Mouse (Mus musculus) heart, embryonic 12.5 days (tissue): ENCODE measurements around the gene Chdh. TPM values are rescaled to one million over a fixed set of nuclear protein-coding genes. Genes with fewer than 3 reads are reported as not detected.
A peak's percentile ranks its signal among the peaks of the same experiment; 100 is the strongest.

Experiments used
- ATAC-seq: fragments of 200-750 bp; cut with Nextera tagmentation; 2 replicates; pipeline ENCODE4 v1.8.0; 2017; ENCODE audit warnings: moderate TSS enrichment, moderate library complexity; ENCODE audit not compliant: insufficient number of reproducible peaks, low FRiP score
- H3K27ac ChIP-seq: fragments of 300-500 bp; sonication (generic); 2 replicates; pipeline ENCODE4 v1.5.1; 2016; ENCODE audit warnings: mild to moderate bottlenecking, moderate library complexity; ENCODE audit not compliant: poor library complexity, severe bottlenecking
- H3K27me3 ChIP-seq: fragments of 300-500 bp; sonication (generic); replicated peaks from 2 replicates; pipeline ENCODE4 v1.6.1; 2016; ENCODE audit warnings: mild to moderate bottlenecking, moderate library complexity
- H3K36me3 ChIP-seq: fragments of 300-500 bp; sonication (generic); 2 replicates; pipeline ENCODE4 v1.6.1; 2016; ENCODE audit warnings: mild to moderate bottlenecking, moderate library complexity
- H3K4me1 ChIP-seq: fragments of 300-500 bp; sonication (generic); replicated peaks from 2 replicates; pipeline ENCODE4 v1.6.1; 2016; ENCODE audit warnings: mild to moderate bottlenecking
- H3K4me2 ChIP-seq: fragments of 300-500 bp; sonication (generic); 2 replicates; pipeline ENCODE4 v1.6.1; 2016; ENCODE audit warnings: mild to moderate bottlenecking, moderate library complexity
- H3K4me3 ChIP-seq: fragments of 300-500 bp; sonication (generic); 2 replicates; pipeline ENCODE4 v1.5.1; 2016; ENCODE audit warnings: mild to moderate bottlenecking
- H3K9ac ChIP-seq: fragments of 300-500 bp; sonication (generic); 2 replicates; pipeline ENCODE4 v1.6.1; 2016; ENCODE audit warnings: mild to moderate bottlenecking, moderate library complexity
- H3K9me3 ChIP-seq: fragments of 300-500 bp; sonication (generic); replicated peaks from 2 replicates; pipeline ENCODE4 v1.6.1; 2016; ENCODE audit warnings: mild to moderate bottlenecking, moderate library complexity
- WGBS: fragments of 180-500 bp; shearing (Covaris S2); methylation state at CpG from one replicate; pipeline ENCODE4 v1.1.7; 2016; 5-methylcytosine and 5-hydroxymethylcytosine counted together
- polyA plus RNA-seq: library from polyadenylated mRNA; unstranded; fragments of >200 nt; fragmentation: Nextera tagmentation; extraction: Ambion mirVana; gene quantifications from 2 replicates; pipeline ENCODE4 v1.2.1, GENCODE M21; 2016

The Chdh gene
- polyA plus RNA-seq, 1 experiment from 2014 or later, result 0.26 TPM

DNA sequence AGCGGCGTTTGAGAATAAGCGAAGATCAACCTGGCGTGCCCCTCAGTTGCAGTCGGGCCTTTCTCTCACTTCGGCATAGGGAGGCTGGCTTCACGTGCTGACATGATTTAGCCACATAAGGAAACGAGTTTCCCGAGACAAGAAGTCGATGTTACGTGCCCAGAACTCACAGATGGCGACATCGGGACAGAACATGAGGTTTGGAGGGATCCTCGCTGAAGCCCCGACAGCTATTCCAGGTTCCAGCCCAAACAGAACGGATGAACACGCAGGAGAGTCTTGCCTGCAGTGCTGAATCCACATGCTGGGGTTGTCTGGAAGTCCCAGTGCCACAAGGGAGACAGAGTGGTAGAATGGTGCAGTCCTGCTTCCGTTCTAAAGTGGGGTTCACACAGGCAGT is 29.6 kb downstream of the Chdh start:
- H3K27me3 ChIP-seq, result no peaks in the 10 kb centered on the region
- H3K27ac ChIP-seq, result no peak overlapping the region
- no peaks in the 10 kb centered on the region for H3K9me3 ChIP-seq
- no peaks in the 10 kb centered on the region for H3K4me1 ChIP-seq
- no peaks in the 10 kb centered on the region; the same call in 1 of the 2 replicates for H3K36me3 ChIP-seq
- ATAC-seq, result no peak
- WGBS, result 87% methylated on average over 18 of the region's 18 CpGs
- H3K9ac ChIP-seq, result no peak overlapping the region
- H3K4me3 ChIP-seq, result no peak overlapping the region
- no peak overlapping the region for H3K4me2 ChIP-seq

DNA sequence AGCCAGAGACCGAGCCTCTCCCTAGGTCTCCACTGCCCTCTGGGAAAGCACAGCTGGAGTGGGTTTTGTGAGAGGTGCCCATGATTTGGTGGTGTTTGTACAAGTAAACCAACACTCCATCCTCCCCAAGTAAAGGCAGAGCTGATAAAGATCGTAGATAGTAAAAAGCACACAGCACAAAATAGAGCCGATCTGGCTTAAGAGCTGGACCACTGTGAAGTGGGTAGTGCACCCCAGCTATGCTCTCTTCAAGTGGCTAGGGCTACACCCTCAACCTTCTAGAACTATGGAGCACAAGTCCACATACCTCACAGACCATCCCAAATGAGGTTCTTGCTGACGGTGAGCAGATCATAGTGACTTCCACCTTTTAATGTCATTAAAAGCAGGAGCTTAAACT is 30.6 kb downstream of the Chdh start:
- Histone ChIP-seq H3K9me3 (no peaks in the 10 kb centered on the region), H3K4me1 (no peaks in the 10 kb centered on the region), H3K27me3 (no peaks in the 10 kb centered on the region), H3K9ac (no peak overlapping the region), H3K27ac (no peak overlapping the region), H3K36me3 (no peaks in the 10 kb centered on the region; the same call in 1 of the 2 replicates), H3K4me2 (no peak overlapping the region), H3K4me3 (no peak overlapping the region)
- WGBS, result 61% methylated on average over 4 of the region's 4 CpGs
- no peak for ATAC-seq

DNA sequence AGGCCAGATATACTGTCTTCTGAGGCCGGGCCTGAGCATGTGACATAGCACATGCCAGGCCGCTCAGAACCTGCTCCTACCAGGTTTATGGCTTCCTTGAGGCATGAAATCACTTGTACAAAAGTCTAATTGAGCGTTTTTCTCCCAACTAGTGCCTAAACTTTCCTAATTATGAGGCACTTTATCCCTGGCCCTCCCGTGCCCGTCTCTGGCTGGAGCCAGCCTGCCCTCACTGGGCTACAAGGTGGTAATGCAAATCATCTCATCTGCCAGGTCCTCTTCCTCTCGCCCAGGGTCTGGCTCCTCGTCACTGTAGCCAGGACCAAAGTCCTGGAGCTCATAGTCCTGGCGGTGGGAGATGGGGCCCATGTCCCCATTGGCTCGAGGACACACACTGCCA is 33.0 kb downstream of the Chdh start:
- Histone ChIP-seq H3K9me3 (no peaks in the 10 kb centered on the region), H3K4me2 (no peak overlapping the region), H3K9ac (no peak overlapping the region), H3K27me3 (no peaks in the 10 kb centered on the region), H3K4me3 (no peak overlapping the region), H3K27ac (no peak overlapping the region), H3K4me1 (peaks cover 19% of the 10 kb centered on the region), H3K36me3 (no peaks in the 10 kb centered on the region; the same call in 1 of the 2 replicates)
- no peak for ATAC-seq
- 86% methylated on average over 9 of the region's 9 CpGs for WGBS

DNA sequence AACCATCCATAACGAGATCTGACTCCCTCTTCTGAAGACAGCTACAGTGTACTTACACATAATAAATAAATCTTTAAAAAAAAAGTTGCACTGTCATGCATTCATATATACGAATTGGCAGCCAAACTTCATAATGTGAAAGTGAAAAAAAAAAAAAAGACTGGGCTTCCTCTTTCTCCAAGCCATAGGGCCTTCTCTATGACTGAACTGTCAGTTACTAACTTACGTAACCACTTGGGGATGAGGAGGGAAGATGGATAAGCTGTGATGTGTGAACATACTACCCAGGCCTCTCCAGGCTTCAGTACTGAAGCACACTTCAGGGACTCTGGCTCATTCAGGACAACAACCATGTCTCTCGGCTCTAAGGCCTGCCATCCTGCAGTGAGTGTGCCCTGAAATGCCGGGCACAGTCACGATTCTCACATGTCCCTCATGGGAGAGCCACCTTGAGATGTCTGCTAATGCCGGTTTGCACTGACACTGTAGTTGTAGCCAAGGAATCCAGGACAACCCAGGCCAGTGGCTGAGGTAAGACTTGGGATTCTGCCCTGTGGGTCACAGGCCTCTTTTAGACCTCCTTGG is 34.6 kb downstream of the Chdh start:
- ATAC-seq, result no peak
- no peak overlapping the region for H3K9ac ChIP-seq
- WGBS, result 89% methylated on average over 7 of the region's 7 CpGs

DNA sequence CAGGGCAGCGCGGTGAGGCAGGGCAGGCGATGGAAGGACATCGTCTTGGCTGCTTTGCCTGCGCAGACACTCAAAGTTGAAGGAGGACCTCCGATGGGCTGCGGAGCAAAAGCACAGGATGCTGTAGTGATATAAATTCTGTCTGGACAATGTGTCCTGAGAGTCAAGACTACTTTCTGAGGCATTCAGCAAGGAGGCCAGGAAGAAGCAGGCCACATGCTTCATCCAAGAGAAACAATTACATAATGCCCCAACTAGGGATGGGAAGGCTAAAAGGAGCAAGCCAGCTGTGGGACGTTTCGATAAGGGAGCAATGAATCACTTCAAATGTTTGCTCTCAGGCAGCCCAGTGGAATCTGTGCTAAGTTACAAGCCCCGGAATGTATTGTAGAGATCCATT is 36.4 kb downstream of the Chdh start:
- WGBS, result 60% methylated on average over 10 of the region's 10 CpGs
- ATAC-seq, result no peak

More for the DNA sequence above, 34.6 kb downstream of the Chdh start:
- Histone ChIP-seq H3K9me3 (no peaks in the 10 kb centered on the region), H3K4me3 (no peak overlapping the region), H3K27ac (no peak overlapping the region), H3K4me1 (peaks cover 19% of the 10 kb centered on the region), H3K4me2 (no peak overlapping the region), H3K36me3 (peaks cover 5% of the 10 kb centered on the region; the same call in 1 of the 2 replicates), H3K27me3 (no peaks in the 10 kb centered on the region)

DNA sequence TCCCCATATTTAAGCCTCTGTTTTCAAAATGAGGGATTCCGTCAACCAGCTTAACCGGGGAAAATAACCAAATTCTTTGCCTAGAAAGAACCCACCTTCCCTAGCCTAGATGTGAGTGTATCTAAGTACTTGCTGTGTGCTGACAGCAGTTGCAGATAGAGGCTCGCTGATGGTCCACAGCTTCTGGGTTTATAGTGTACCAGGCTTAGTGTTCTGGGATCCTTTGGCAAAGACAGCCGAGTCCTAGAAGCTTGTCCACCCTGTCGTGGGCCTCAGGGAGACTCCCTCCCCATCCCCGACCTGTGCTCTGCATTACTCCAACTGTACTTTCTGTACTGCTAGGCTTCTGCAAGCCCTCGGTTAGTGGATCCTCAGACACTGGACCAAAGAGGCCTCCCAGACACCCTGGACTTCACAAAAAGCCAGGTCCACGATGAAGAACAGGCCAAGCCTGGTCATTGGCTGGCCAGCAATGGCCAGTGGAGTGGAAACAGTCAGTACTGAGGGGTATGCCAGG is 36.9 kb downstream of the Chdh start:
- WGBS, result 55% methylated on average over 8 of the region's 8 CpGs

More for the DNA sequence above, 36.4 kb downstream of the Chdh start:
- Histone ChIP-seq H3K4me1 (peaks cover 19% of the 10 kb centered on the region), H3K9me3 (no peaks in the 10 kb centered on the region), H3K4me2 (peak overlapping the region; percentile 16; the same call in 1 of the 2 replicates), H3K27ac (peak overlapping the region; percentile 28), H3K27me3 (no peaks in the 10 kb centered on the region), H3K9ac (no peak overlapping the region), H3K4me3 (no peak overlapping the region), H3K36me3 (peaks cover 6% of the 10 kb centered on the region; the same call in 1 of the 2 replicates)

DNA sequence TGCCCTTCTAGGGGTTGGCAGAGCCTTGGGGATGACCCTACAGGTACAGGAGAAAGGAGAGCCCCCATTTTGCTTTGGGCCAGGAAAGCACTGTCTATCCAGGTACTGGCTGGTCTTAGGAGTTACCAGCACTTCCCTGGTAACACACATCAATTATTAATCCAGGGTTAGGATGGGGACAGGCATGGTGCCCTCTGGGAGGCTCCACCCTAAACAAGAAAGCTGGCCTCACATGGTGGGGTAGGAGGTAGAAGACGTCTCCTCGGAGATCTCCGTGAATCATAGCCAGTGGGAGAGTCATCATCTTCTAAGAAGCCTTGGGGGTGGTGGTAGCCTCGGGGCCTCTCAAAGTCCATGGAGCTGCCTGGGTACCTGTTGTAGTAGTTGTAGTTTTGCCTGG is 38.2 kb downstream of the Chdh start:
- Histone ChIP-seq H3K4me2 (no peak overlapping the region), H3K9me3 (no peaks in the 10 kb centered on the region), H3K27me3 (no peaks in the 10 kb centered on the region), H3K4me3 (no peak overlapping the region), H3K4me1 (peaks cover 19% of the 10 kb centered on the region), H3K36me3 (peaks cover 6% of the 10 kb centered on the region; the same call in 1 of the 2 replicates), H3K27ac (no peak overlapping the region), H3K9ac (no peak overlapping the region)
- ATAC-seq, result no peak
- 83% methylated on average over 4 of the region's 4 CpGs for WGBS

More for the DNA sequence above, 36.9 kb downstream of the Chdh start:
- Histone ChIP-seq H3K4me3 (no peak overlapping the region), H3K9ac (no peak overlapping the region), H3K27ac (peak overlapping the region; percentile 23), H3K9me3 (no peaks in the 10 kb centered on the region), H3K36me3 (peaks cover 6% of the 10 kb centered on the region; the same call in 1 of the 2 replicates), H3K27me3 (no peaks in the 10 kb centered on the region), H3K4me1 (peaks cover 19% of the 10 kb centered on the region), H3K4me2 (peak overlapping the region; percentile 17; the same call in 1 of the 2 replicates)
- no peak for ATAC-seq

DNA sequence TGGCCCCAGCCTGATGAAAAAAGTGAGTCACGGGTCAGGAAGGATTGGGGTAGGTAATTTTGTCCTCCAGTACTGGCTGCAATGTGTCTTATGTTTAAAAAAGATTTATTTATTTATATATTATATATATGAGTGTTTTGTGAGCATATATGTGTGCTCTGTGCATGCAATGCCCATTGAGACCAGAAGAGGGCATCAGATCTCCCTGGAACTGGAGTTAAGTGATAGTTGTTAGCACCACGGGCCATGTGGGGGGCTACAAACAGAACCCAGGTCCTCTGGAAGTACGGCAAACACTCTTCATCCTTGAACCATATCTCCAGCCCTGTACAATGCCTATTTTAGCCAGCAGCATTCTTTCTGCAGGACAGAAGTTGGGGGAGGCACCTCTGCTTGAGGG is 39.2 kb downstream of the Chdh start:
- WGBS, result 74% methylated on average over 3 of the region's 3 CpGs
- Histone ChIP-seq H3K36me3 (peaks cover 6% of the 10 kb centered on the region; the same call in 1 of the 2 replicates), H3K4me3 (no peak overlapping the region), H3K27ac (no peak overlapping the region), H3K9me3 (no peaks in the 10 kb centered on the region; the same call in 1 of the 2 replicates), H3K4me1 (peaks cover 19% of the 10 kb centered on the region), H3K9ac (no peak overlapping the region), H3K4me2 (no peak overlapping the region), H3K27me3 (no peaks in the 10 kb centered on the region)
- ATAC-seq, result no peak

DNA sequence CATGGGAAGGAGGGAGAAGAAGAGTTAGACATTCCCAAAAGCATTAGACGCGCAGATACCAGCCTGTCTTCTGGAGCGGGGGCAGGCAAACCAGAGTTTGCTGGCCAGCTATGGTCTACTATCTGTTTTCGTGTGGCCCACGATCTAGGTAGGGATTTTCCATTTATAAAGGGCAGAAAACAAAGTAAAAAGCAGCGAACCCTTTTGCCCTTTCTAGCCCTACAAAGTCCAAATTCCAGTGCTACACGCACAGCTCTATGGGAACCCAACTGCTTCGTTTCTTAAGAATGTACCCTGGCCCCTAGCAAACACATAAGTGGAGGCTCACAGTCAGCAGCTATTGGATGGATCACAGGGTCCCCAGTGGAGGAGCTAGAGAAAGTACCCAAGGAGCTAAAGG is 41.5 kb downstream of the Chdh start:
- Histone ChIP-seq H3K27ac (no peak overlapping the region), H3K36me3 (peaks cover 6% of the 10 kb centered on the region; the same call in 1 of the 2 replicates), H3K27me3 (no peaks in the 10 kb centered on the region), H3K9me3 (no peaks in the 10 kb centered on the region; the same call in 1 of the 2 replicates), H3K4me2 (no peak overlapping the region), H3K9ac (no peak overlapping the region), H3K4me3 (no peak overlapping the region), H3K4me1 (peaks cover 12% of the 10 kb centered on the region)
- WGBS, result 88% methylated on average over 8 of the region's 8 CpGs
- ATAC-seq, result no peak

DNA sequence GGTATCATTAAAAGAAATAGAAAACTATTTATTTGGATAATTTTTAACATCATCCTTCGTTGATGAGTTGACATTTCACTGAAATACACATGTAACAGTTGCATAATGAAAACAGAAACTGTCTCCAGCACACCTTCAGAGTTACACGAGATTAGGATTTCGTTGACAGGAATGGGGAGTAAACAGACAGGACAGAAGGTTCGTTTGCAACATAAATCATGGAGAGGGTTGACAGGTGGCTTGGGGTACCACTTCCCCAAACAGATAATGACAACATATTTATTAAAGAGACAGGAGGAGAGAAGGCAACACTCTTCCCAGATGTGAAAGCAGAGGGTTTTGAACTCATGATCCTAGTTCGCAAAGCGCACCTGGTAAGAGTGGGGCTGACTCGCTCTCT is 46.1 kb downstream of the Chdh start:
- no peak overlapping the region for H3K4me3 ChIP-seq
- no peak overlapping the region for H3K4me2 ChIP-seq
- H3K4me1 ChIP-seq, result peaks cover 8% of the 10 kb centered on the region; the same call in 1 of the 2 replicates
- H3K27me3 ChIP-seq, result no peaks in the 10 kb centered on the region
- H3K9me3 ChIP-seq, result no peaks in the 10 kb centered on the region; the same call in 1 of the 2 replicates
- no peak overlapping the region for H3K9ac ChIP-seq
- ATAC-seq, result no peak
- 72% methylated on average over 7 of the region's 7 CpGs for WGBS
- H3K36me3 ChIP-seq, result no peaks in the 10 kb centered on the region
- no peak overlapping the region for H3K27ac ChIP-seq

DNA sequence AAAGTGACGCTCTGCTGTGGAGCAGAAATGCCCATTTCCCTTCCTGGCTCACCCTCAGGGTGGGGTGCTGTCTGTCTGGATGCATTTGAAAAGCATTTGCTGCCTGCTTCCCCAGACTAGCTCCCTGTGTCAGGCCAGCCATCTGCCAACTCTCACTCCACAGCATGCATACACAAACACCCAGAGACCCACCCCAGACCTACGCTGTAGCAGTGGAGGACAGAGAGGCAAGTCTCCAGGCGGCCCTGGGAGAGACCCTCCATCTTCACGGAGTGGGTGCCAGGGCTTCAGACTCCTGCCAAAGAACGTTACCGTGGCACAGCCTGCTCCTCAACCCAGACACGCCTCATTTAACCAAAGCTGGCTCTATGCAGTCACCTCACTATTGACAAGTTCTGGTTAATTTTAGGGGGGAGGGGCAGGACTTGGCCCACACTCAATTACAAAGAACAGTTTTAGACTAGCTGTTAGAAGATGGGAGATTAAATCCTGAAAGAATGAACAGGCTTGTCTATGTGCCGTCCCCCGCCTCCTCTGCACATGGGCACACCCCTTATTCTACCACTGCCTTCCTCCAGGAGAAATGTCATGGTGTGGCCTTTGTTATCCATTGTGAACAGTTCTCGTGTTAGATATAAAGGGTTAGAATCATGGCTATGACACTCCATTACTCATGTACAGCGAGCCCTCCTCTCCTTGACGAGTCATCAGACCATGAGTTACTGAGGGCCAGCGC is 47.4 kb downstream of the Chdh start:
- 0 out of 2 replicates have a peak, but pooled peaks have one; percentile 6 for ATAC-seq
- Histone ChIP-seq H3K27me3 (no peaks in the 10 kb centered on the region), H3K4me2 (no peak overlapping the region), H3K27ac (no peak overlapping the region), H3K4me1 (peaks cover 8% of the 10 kb centered on the region; the same call in 1 of the 2 replicates), H3K9ac (no peak overlapping the region), H3K4me3 (no peak overlapping the region), H3K36me3 (no peaks in the 10 kb centered on the region), H3K9me3 (no peaks in the 10 kb centered on the region; the same call in 1 of the 2 replicates)
- 63% methylated on average over 13 of the region's 13 CpGs for WGBS
